Mouse (Mus musculus): ENCODE data around the gene Itpr2. TPM values are rescaled to one million over a fixed set of nuclear protein-coding genes. Genes with fewer than 3 reads are reported as not detected.

Gene Itpr2
- polyA plus RNA-seq, 1 experiment from 2014 or later: 6.3 TPM

- H3K27me3 ChIP-seq (replicated peaks; ENCODE audit: control insufficient read depth, insufficient read depth, low read length): no peaks in the 10 kb centered on the region
- H3K9me3 ChIP-seq (ENCODE audit: control insufficient read depth): no peaks in the 10 kb centered on the region
- no peak overlapping the region for H3K27ac ChIP-seq (ENCODE audit: low read depth, low read length)
- WGBS: 67% methylated on average over 8 of the region's 8 CpGs
- no peak for TF ChIP-seq CTCF (IDR thresholded peaks at IDR 0.05; ENCODE audit: low read depth)
- H3K4me1 ChIP-seq (replicated peaks; ENCODE audit: control insufficient read depth, insufficient read depth, low read length): no peaks in the 10 kb centered on the region
- no peak overlapping the region for H3K4me3 ChIP-seq (ENCODE audit: low read depth, low read length)
- no peak overlapping the region for H3K9ac ChIP-seq (ENCODE audit: low read depth, low read length)
- no peak for ATAC-seq
- H3K36me3 ChIP-seq (ENCODE audit: control insufficient read depth, insufficient read depth): 0 out of 2 replicates have a peak, but pooled peaks cover 5% of the 10 kb centered on the region
- no peak overlapping the region for H3K4me2 ChIP-seq (replicated peaks; ENCODE audit: low read depth)
These were observed 344.0 kb downstream of the Itpr2 start for GRCm38 (mm10) chr6:146157983-146158535.

GRCm38 (mm10) chr6:146157099-146157498, 344.9 kb downstream of the Itpr2 start:
- Histone ChIP-seq H3K36me3 (ENCODE audit: control insufficient read depth, insufficient read depth) (0 out of 2 replicates have a peak, but pooled peaks cover 5% of the 10 kb centered on the region), H3K9me3 (ENCODE audit: control insufficient read depth) (no peaks in the 10 kb centered on the region), H3K9ac (ENCODE audit: low read depth, low read length) (no peak overlapping the region), H3K27me3 (replicated peaks; ENCODE audit: control insufficient read depth, insufficient read depth, low read length) (no peaks in the 10 kb centered on the region), H3K4me3 (ENCODE audit: low read depth, low read length) (no peak overlapping the region), H3K4me2 (replicated peaks; ENCODE audit: low read depth) (no peak overlapping the region), H3K4me1 (replicated peaks; ENCODE audit: control insufficient read depth, insufficient read depth, low read length) (no peaks in the 10 kb centered on the region), H3K27ac (ENCODE audit: low read depth, low read length) (no peak overlapping the region)
- ATAC-seq: no peak
- 96% methylated on average over 14 of the region's 14 CpGs for WGBS
- no peak for TF ChIP-seq CTCF (IDR thresholded peaks at IDR 0.05; ENCODE audit: low read depth)

- no peaks in the 10 kb centered on the region for H3K9me3 ChIP-seq (ENCODE audit: control insufficient read depth)
- no peak overlapping the region for H3K9ac ChIP-seq (ENCODE audit: low read depth, low read length)
- no peak for TF ChIP-seq CTCF (IDR thresholded peaks at IDR 0.05; ENCODE audit: low read depth)
- no peaks in the 10 kb centered on the region for H3K27me3 ChIP-seq (replicated peaks; ENCODE audit: control insufficient read depth, insufficient read depth, low read length)
- no peak overlapping the region for H3K27ac ChIP-seq (ENCODE audit: low read depth, low read length)
- no peaks in the 10 kb centered on the region for H3K4me1 ChIP-seq (replicated peaks; ENCODE audit: control insufficient read depth, insufficient read depth, low read length)
- ATAC-seq: no peak
- H3K4me2 ChIP-seq (replicated peaks; ENCODE audit: low read depth): no peak overlapping the region
- 79% methylated on average over 6 of the region's 6 CpGs for WGBS
- H3K36me3 ChIP-seq (ENCODE audit: control insufficient read depth, insufficient read depth): 0 out of 2 replicates have a peak, but pooled peaks cover 5% of the 10 kb centered on the region
- H3K4me3 ChIP-seq (ENCODE audit: low read depth, low read length): no peak overlapping the region
These were observed 345.5 kb downstream of the Itpr2 start for GRCm38 (mm10) chr6:146156536-146156935.

- no peak overlapping the region for H3K4me3 ChIP-seq (ENCODE audit: low read depth, low read length)
- no peaks in the 10 kb centered on the region for H3K9me3 ChIP-seq (ENCODE audit: control insufficient read depth)
- no peaks in the 10 kb centered on the region for H3K4me1 ChIP-seq (replicated peaks; ENCODE audit: control insufficient read depth, insufficient read depth, low read length)
- H3K36me3 ChIP-seq (ENCODE audit: control insufficient read depth, insufficient read depth): 0 out of 2 replicates have a peak, but pooled peaks cover 5% of the 10 kb centered on the region
- no peak for TF ChIP-seq CTCF (IDR thresholded peaks at IDR 0.05; ENCODE audit: low read depth)
- WGBS: 78% methylated on average over 8 of the region's 8 CpGs
- ATAC-seq: no peak
- no peak overlapping the region for H3K9ac ChIP-seq (ENCODE audit: low read depth, low read length)
- H3K27me3 ChIP-seq (replicated peaks; ENCODE audit: control insufficient read depth, insufficient read depth, low read length): no peaks in the 10 kb centered on the region
- no peak overlapping the region for H3K4me2 ChIP-seq (replicated peaks; ENCODE audit: low read depth)
- H3K27ac ChIP-seq (ENCODE audit: low read depth, low read length): no peak overlapping the region
These were observed 346.8 kb downstream of the Itpr2 start for GRCm38 (mm10) chr6:146155156-146155734.

GRCm38 (mm10) chr6:146152843-146153242, 349.2 kb downstream of the Itpr2 start:
- Histone ChIP-seq H3K4me2 (replicated peaks; ENCODE audit: low read depth) (no peak overlapping the region), H3K27ac (ENCODE audit: low read depth, low read length) (no peak overlapping the region), H3K4me3 (ENCODE audit: low read depth, low read length) (no peak overlapping the region), H3K36me3 (ENCODE audit: control insufficient read depth, insufficient read depth) (0 out of 2 replicates have a peak, but pooled peaks cover 5% of the 10 kb centered on the region), H3K9ac (ENCODE audit: low read depth, low read length) (no peak overlapping the region), H3K9me3 (ENCODE audit: control insufficient read depth) (no peaks in the 10 kb centered on the region), H3K27me3 (replicated peaks; ENCODE audit: control insufficient read depth, insufficient read depth, low read length) (no peaks in the 10 kb centered on the region), H3K4me1 (replicated peaks; ENCODE audit: control insufficient read depth, insufficient read depth, low read length) (no peaks in the 10 kb centered on the region)
- no peak for TF ChIP-seq CTCF (IDR thresholded peaks at IDR 0.05; ENCODE audit: low read depth)
- ATAC-seq: no peak
- 74% methylated on average over 5 of the region's 5 CpGs for WGBS

- no peak overlapping the region for H3K27ac ChIP-seq (ENCODE audit: low read depth, low read length)
- ATAC-seq: no peak
- H3K36me3 ChIP-seq (ENCODE audit: control insufficient read depth, insufficient read depth): no peaks in the 10 kb centered on the region
- no peaks in the 10 kb centered on the region for H3K27me3 ChIP-seq (replicated peaks; ENCODE audit: control insufficient read depth, insufficient read depth, low read length)
- H3K4me2 ChIP-seq (replicated peaks; ENCODE audit: low read depth): no peak overlapping the region
- H3K9me3 ChIP-seq (ENCODE audit: control insufficient read depth): 0 out of 2 replicates have a peak, but pooled peaks cover 2% of the 10 kb centered on the region
- no peak overlapping the region for H3K4me3 ChIP-seq (ENCODE audit: low read depth, low read length)
- no peak for TF ChIP-seq CTCF (IDR thresholded peaks at IDR 0.05; ENCODE audit: low read depth)
- no peak overlapping the region for H3K9ac ChIP-seq (ENCODE audit: low read depth, low read length)
- WGBS: 88% methylated on average over 4 of the region's 4 CpGs
- no peaks in the 10 kb centered on the region for H3K4me1 ChIP-seq (replicated peaks; ENCODE audit: control insufficient read depth, insufficient read depth, low read length)
These were observed 360.9 kb downstream of the Itpr2 start for GRCm38 (mm10) chr6:146140966-146141585.

Measured in intestine, postnatal 0 days (tissue).